Mouse (Mus musculus) bone marrow macrophage, adult 2 months (primary cell): Measurements from ENCODE around the gene Fibcd1. TPM values are rescaled to one million over a fixed set of nuclear protein-coding genes. Genes with fewer than 3 reads are reported as not detected.

Source experiments
- H3K27ac ChIP-seq: 2 replicates; pipeline ENCODE4 v1.5.1; 2012; ENCODE audit warnings: low read depth, low read length; ENCODE audit not compliant: insufficient read depth
- H3K4me1 ChIP-seq: 2 replicates; pipeline ENCODE4 v1.6.1; 2012; ENCODE audit warnings: low read length; ENCODE audit not compliant: control insufficient read depth, insufficient read depth
- H3K4me3 ChIP-seq: 2 replicates; pipeline ENCODE4 v1.5.1; 2012; ENCODE audit warnings: mild to moderate bottlenecking, low read length, moderate library complexity; ENCODE audit not compliant: insufficient read depth
- CTCF ChIP-seq: IDR thresholded peaks from 2 replicates; pipeline ENCODE4 v1.5.1; 2012; ENCODE audit warnings: low read depth, mild to moderate bottlenecking, low read length, moderate library complexity
- POLR2A ChIP-seq: IDR thresholded peaks from 2 replicates; pipeline ENCODE4 v1.6.1; 2012; ENCODE audit warnings: mild to moderate bottlenecking, low read depth, low read length, borderline replicate concordance
- polyA plus RNA-seq: library from polyadenylated mRNA; stranded (reverse); fragments of >200 nt; gene quantifications from 2 replicates; pipeline ENCODE4 v1.2.4, GENCODE M21; 2012; ENCODE audit not compliant: missing spikeins, insufficient read depth, insufficient read length

Gene Fibcd1
- polyA plus RNA-seq, 1 experiment, result not detected

- no peak for TF ChIP-seq CTCF
- no peak overlapping the region for H3K27ac ChIP-seq
- H3K4me1 ChIP-seq, result peaks cover 4% of the 10 kb centered on the region; the same call in 1 of the 2 replicates
- H3K4me3 ChIP-seq, result no peak overlapping the region
Measured at GRCm38 (mm10) chr2:31878610-31879009, 32.8 kb upstream of the Fibcd1 start.

- peaks cover 4% of the 10 kb centered on the region; the same call in 1 of the 2 replicates for H3K4me1 ChIP-seq
- H3K4me3 ChIP-seq, result no peak overlapping the region
- no peak overlapping the region for H3K27ac ChIP-seq
- TF ChIP-seq CTCF (no peak), POLR2A (no peak)
Measured at GRCm38 (mm10) chr2:31876446-31876845, 30.6 kb upstream of the Fibcd1 start.

GRCm38 (mm10) chr2:31874290-31874855 lies 28.6 kb upstream of the Fibcd1 start:
- Histone ChIP-seq H3K4me1 (no peaks in the 10 kb centered on the region), H3K27ac (no peak overlapping the region), H3K4me3 (no peak overlapping the region)
- TF ChIP-seq POLR2A (no peak), CTCF (no peak)

GRCm38 (mm10) chr2:31870683-31871082 lies 24.9 kb upstream of the Fibcd1 start:
- TF ChIP-seq POLR2A (no peak), CTCF (no peak)
- no peak overlapping the region for H3K27ac ChIP-seq

GRCm38 (mm10) chr2:31869692-31870091 lies 23.9 kb upstream of the Fibcd1 start:
- Histone ChIP-seq H3K4me1 (no peaks in the 10 kb centered on the region), H3K27ac (no peak overlapping the region), H3K4me3 (no peak overlapping the region)
- TF ChIP-seq POLR2A (no peak), CTCF (no peak)

More at GRCm38 (mm10) chr2:31870683-31871082, 24.9 kb upstream of the Fibcd1 start:
- H3K4me3 ChIP-seq, result no peak overlapping the region
- H3K4me1 ChIP-seq, result no peaks in the 10 kb centered on the region

GRCm38 (mm10) chr2:31868538-31869164 lies 22.8 kb upstream of the Fibcd1 start:
- Histone ChIP-seq H3K27ac (no peak overlapping the region), H3K4me3 (no peak overlapping the region), H3K4me1 (no peaks in the 10 kb centered on the region)
- TF ChIP-seq POLR2A (no peak), CTCF (no peak)

GRCm38 (mm10) chr2:31867773-31868537 lies 22.1 kb upstream of the Fibcd1 start:
- Histone ChIP-seq H3K27ac (no peak overlapping the region), H3K4me3 (no peak overlapping the region), H3K4me1 (no peaks in the 10 kb centered on the region)
- TF ChIP-seq POLR2A (no peak), CTCF (no peak)

- H3K27ac ChIP-seq, result no peak overlapping the region
- H3K4me3 ChIP-seq, result no peak overlapping the region
- no peak for TF ChIP-seq CTCF
- no peak for TF ChIP-seq POLR2A
- H3K4me1 ChIP-seq, result no peaks in the 10 kb centered on the region
Measured at GRCm38 (mm10) chr2:31865794-31866193, 20.0 kb upstream of the Fibcd1 start.

- Histone ChIP-seq H3K4me1 (no peaks in the 10 kb centered on the region), H3K27ac (no peak overlapping the region), H3K4me3 (no peak overlapping the region)
- TF ChIP-seq CTCF, result no peak
- no peak for TF ChIP-seq POLR2A
Measured at GRCm38 (mm10) chr2:31865322-31865721, 19.5 kb upstream of the Fibcd1 start.

- no peak overlapping the region for H3K4me3 ChIP-seq
- no peak for TF ChIP-seq CTCF
- TF ChIP-seq POLR2A, result no peak
- H3K27ac ChIP-seq, result no peak overlapping the region
- no peaks in the 10 kb centered on the region for H3K4me1 ChIP-seq
Measured at GRCm38 (mm10) chr2:31864891-31865290, 19.1 kb upstream of the Fibcd1 start.
